Mouse (Mus musculus) heart, postnatal 14 days (tissue): Measurements from ENCODE around the gene Plac9b. TPM values are rescaled to one million over a fixed set of nuclear protein-coding genes. Genes with fewer than 3 reads are reported as not detected.

Experiments used
- total RNA-seq, 2 experiments: library from RNA; stranded (reverse); gene quantifications; 2 replicates each; pipeline ENCODE4 v1.2.3; 2021

Gene Plac9b
- total RNA-seq, 2 experiments from 2014 or later = 50.7 to 53.6 TPM

Other genes starting within 250 kb of the Plac9b start
- not detected for gene Cphx1, start 244.2 kb downstream of the Plac9b start, total RNA-seq
- under 1 TPM in 1 of 2 experiments, not detected in 1; 0.39 TPM for gene Duxbl1, start 203.9 kb downstream of the Plac9b start, total RNA-seq
- 10 to 100 TPM; 21.2 to 24.0 TPM for gene Gm9780, start 139.8 kb downstream of the Plac9b start, total RNA-seq
- gene Tmem254c, start 115.1 kb downstream of the Plac9b start, total RNA-seq = 10 to 100 TPM; 10.1 to 16.1 TPM
- gene Cphx2, start 101.0 kb downstream of the Plac9b start, total RNA-seq = not detected
- gene Cphx3, start 100.2 kb downstream of the Plac9b start, total RNA-seq = not detected
- under 1 TPM; 0.17 to 0.74 TPM for gene Duxbl2, start 64.1 kb downstream of the Plac9b start, total RNA-seq
- 1 to 10 TPM; 3.9 to 5.9 TPM for gene Tmem254b, start 24.6 kb upstream of the Plac9b start, total RNA-seq
- gene Duxbl3, start 75.5 kb upstream of the Plac9b start, total RNA-seq = under 1 TPM in 1 of 2 experiments, not detected in 1; 0.17 TPM